Mouse (Mus musculus) left cerebral cortex, adult 8-10 months (tissue): ENCODE measurements at regions not wholly inside any gene's neighbourhood (a gene's known extent, or its start where the extent isn't known, plus 50 kb on each side); places are given as distances from the start of the nearest gene placed in this dataset.

Experiments used
- DNase-seq, 2 experiments: peaks; one replicate each; pipeline ENCODE4 v3.0.0; 2022; ENCODE audit warnings: low spot score in 2 of 2

DNA sequence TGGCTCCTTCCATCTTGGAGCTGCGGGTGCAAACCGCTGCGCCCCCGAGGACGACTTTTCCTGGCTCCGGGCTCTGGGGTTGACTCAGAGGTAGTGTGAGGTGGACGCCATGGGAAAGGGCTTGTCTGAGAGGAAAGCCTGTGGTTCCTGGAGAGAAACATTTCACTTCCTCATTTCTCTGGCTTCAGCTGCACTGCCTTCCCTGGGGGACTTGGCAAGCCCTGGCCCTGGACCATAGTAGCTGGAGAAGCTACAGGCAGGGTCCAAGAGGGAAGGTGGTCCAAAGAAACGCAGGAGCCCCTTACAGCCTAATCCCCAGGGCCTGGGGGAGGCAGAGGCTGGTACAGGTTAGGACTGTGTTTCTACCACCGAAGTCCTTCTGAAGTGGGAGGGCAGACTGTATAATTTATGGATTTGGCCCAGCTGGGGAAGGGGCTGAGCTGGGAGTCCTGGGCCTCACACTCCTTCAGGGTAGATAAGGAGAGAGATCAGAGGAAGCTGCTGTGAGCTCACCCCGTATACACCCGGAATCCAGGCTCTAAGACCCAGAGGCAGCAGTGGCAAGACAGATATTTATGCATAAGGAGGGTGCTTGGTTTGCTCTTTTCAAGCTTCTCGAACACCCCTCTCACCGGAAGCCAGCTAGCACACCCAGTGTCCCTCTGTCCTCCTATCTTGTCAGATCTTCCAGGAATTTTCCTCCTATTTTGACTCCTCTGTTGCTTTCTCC, 50.0 kb upstream of the Podxl start:
- no peak for DNase-seq
